Mouse (Mus musculus): ENCODE measurements at regions not wholly inside any gene's neighbourhood (a gene's known extent, or its start where the extent isn't known, plus 50 kb on each side); places are given as distances from the start of the nearest gene placed in this dataset.

DNA sequence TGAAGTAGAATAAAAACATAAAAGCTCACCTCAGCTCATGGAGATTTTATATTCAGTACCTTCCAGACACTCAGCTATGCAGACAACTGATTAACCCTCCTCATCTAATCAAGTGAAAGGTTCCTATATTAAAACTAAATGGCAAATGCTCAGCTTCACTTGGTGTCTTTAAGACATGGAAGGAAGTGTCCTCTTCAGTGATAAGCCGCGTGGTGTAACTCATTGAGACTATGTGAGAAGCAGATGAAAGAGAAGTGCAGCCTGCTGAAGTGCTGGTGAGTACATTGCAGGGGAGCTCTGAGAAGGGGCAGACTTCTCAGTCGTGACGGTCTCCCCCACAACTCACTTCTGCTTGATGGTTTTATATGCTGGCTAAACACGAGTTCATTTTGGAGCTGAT lies 86.6 kb upstream of the Lgalsl start:
- TF ChIP-seq EP300 (IDR thresholded peaks at IDR 0.05; ENCODE audit: low read depth) (no peak), CTCF (IDR thresholded peaks at IDR 0.05; ENCODE audit: low read depth) (no peak)

Data from liver, postnatal 0 days (tissue).